Mouse (Mus musculus) heart, postnatal 25 days (tissue): Measurements from ENCODE around the gene 1810043G02Rik. TPM values are rescaled to one million over a fixed set of nuclear protein-coding genes. Genes with fewer than 3 reads are reported as not detected.
A peak's percentile ranks its signal among the peaks of the same experiment; 100 is the strongest.
"Not testable (repeated sequence)": the region's sequence is repeated elsewhere in the genome, so short reads cannot be mapped to it uniquely, and the experiment has no call there.

Experiments used
- DNase-seq: peaks from one replicate; pipeline ENCODE4 v3.0.0; 2022; ENCODE audit warnings: low spot score
- intact Hi-C: fragments of 180-260 bp; cut with DNase I; formaldehyde crosslinking; loops from one replicate; pipeline ENCODE4 v1.15.1; 2025
- total RNA-seq, 2 experiments: library from RNA; stranded (reverse); gene quantifications; 2 replicates each; pipeline ENCODE4 v1.2.3; 2021

The 1810043G02Rik gene
- total RNA-seq, 2 experiments from 2014 or later, result 9.7 to 11.1 TPM

GRCm38 (mm10) chr10:78002316-78002715 lies 24.0 kb downstream of the 1810043G02Rik start:
- intact Hi-C loops, result no loop called here
- no peak for DNase-seq

- DNase-seq, result no peak
- intact Hi-C loops, result no loop called here
Measured at GRCm38 (mm10) chr10:78004479-78005100, 26.3 kb downstream of the 1810043G02Rik start.

- intact Hi-C loops, result no loop called here
Measured at GRCm38 (mm10) chr10:78005791-78006438, 27.6 kb downstream of the 1810043G02Rik start.

GRCm38 (mm10) chr10:78007203-78007602 lies 28.9 kb downstream of the 1810043G02Rik start:
- no peak for DNase-seq
- intact Hi-C loops, result no loop called here

More at GRCm38 (mm10) chr10:78005791-78006438, 27.6 kb downstream of the 1810043G02Rik start:
- DNase-seq, result no peak

- DNase-seq, result no peak
- intact Hi-C loops, result no loop called here
Measured at GRCm38 (mm10) chr10:78008169-78008568, 29.8 kb downstream of the 1810043G02Rik start.

- intact Hi-C loops, result no loop called here
- DNase-seq, result peak; percentile 89
Measured at GRCm38 (mm10) chr10:78009184-78009944, 31.0 kb downstream of the 1810043G02Rik start.

DNA sequence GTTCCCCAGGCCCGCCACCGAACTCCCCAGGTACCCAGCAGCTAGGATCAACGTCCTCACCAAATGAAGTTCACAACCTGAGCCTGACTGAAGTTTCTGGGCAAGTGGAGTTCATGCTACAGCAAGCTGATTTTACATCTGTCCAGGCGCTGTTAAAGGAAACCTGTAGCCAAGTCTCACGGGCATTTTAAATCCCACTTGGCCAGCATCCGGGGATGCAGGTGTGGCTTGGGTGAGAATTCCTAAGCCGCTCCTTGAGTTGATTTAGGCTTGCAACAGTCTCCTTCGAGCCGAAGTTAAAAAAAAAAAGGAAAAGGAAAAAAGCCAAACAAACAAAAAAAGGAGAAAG lies 31.6 kb downstream of the 1810043G02Rik start, which contains the start of gene Pfkl:
Pfkl (minus strand) TSS at position 139 of the 349 bp plus-strand sequence.
- DNase-seq, result no peak
- intact Hi-C loops, result no loop called here

- intact Hi-C loops, result no loop called here
- DNase-seq, result no peak
Measured at GRCm38 (mm10) chr10:78010335-78010734, 32.0 kb downstream of the 1810043G02Rik start.

DNA sequence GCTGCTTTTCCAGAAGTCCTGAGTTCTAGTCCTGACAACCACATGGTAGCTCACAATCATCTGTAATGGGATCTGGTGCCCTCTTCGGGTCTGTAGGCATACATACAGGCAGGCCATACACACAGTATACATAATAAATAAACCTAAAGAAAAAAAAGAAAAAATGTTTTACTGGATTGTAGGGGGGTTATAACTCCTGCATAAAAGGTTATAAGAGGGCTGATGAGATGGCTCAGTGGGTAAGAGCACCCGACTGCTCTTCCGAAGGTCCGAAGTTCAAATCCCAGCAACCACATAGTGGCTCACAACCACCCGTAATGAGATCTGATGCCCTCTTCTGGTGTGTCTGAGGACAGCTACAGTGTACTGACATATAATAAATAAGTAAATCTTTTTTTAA lies 32.8 kb downstream of the 1810043G02Rik start:
- DNase-seq, intact Hi-C loops: not testable (repeated sequence)

DNA sequence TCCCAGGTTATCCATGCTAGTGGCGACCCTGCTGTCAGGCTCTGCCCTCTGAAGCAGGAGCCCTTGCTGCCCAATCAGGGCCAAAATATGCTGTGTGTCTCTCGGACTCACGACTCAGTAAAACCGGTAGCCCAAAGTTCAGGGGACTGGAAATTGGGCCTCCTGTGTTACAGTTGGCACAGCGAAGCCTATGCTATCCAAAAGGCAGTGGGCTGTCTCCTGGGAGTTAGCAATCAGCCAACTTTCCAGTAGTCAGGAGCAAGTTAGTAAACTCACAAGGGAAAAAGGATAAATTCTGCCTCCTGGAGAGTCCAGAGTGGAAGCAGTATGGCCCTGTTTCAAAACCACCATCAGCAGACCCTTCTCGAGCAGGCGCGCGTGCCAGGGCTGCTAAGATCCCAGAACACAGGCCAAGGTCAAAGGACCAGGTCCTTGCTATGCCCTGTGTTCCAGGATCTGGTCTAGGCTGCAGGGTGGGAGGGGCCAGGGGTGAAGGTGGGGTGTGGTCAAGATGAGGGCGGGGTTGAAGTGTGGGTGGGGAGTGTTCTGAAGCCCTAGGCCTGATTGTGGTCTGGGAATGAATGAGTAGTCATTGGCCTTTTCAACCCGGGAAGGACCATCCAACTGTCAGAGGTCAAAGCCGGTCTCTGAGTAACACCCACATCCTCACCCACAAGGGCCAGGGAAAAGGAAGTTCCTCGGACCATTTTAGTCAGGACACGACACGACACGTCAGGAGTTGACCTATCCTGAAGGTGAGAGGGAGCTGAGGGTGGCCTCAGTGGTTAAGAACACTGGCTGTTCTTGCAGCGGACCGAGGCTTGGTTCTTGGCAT lies 34.6 kb downstream of the 1810043G02Rik start:
- intact Hi-C loops, result no loop called here

DNA sequence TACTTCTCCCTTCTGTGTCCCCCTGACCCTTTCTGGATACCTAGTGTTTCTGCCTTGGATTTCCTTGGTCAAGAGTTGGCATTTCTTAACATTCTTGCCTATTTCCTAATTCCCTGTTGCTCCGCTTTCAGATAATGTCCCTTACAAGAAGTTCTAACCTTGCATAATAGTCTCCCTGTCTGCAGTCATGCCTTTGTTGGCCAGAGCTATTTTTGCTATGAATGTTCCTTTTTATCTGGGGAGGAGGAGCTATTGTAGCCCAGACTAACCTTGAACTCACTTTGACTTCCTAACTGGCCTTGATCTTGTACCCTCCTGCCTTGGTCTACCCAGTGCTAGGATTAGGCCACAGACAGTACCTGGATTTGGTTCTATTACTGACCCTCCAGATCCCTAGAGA lies 37.2 kb downstream of the 1810043G02Rik start:
- intact Hi-C loops, result loop anchor here (5.0 kb wide), 1 partner anchor 33 kb away; no protein-coding TSS in a partner anchor
- DNase-seq, result no peak

More for the DNA sequence above, 34.6 kb downstream of the 1810043G02Rik start:
- no peak for DNase-seq

GRCm38 (mm10) chr10:78016366-78016765 lies 38.0 kb downstream of the 1810043G02Rik start:
- intact Hi-C loops, result loop anchor here (5.0 kb wide), 1 partner anchor 34 kb away; no protein-coding TSS in a partner anchor
- DNase-seq, result no peak

- no peak for DNase-seq
- intact Hi-C loops, result loop anchor here (5.0 kb wide), 1 partner anchor 36 kb away; no protein-coding TSS in a partner anchor
Measured at GRCm38 (mm10) chr10:78018797-78019203, 40.5 kb downstream of the 1810043G02Rik start.

DNA sequence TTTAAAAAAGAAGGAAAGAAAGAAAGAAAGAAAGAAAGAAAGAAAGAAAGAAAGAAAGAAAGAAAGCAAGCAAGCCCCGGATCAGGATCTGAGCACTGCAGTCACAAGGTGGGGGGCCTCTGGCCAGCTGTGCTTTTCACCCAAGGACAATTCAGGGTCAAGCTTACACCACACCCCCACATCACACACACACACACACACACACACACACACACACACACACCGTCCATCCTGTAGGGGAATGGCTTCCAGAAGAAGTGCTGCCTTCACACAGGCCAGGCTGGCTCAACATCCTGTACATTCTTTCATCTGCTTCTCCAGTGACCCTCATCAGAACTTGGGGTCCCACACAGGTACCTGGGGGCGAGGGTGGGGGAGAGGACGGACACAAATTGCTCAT lies 41.0 kb downstream of the 1810043G02Rik start:
- intact Hi-C loops, result loop anchor here (5.0 kb wide), 1 partner anchor 37 kb away; no protein-coding TSS in a partner anchor
- DNase-seq, result no peak

DNA sequence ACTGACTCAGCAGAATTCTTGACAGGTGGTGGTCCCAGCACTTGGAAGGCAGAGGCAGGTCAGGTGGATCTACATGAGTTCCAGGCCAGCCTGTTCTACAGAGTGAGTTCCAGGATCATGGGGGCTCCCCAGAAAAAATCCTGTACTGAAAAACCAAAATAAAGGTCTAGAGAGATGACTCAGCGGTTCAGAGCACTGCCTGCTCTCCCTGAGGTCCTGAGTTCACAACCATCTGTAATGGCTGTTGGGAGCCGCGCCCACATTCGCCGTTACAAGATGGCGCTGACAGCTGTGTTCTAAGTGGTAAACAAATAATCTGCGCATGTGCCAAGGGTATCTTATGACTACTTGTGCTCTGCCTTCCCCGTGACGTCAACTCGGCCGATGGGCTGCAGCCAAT lies 41.7 kb downstream of the 1810043G02Rik start:
- intact Hi-C loops, result loop anchor here (5.0 kb wide), 1 partner anchor 38 kb away; no protein-coding TSS in a partner anchor
- DNase-seq, result not testable (repeated sequence)

- intact Hi-C loops, result loop anchor here (5.0 kb wide), 3 partner anchors 38 to 372 kb away; no protein-coding TSS in a partner anchor
Measured at GRCm38 (mm10) chr10:78025453-78025852, 47.1 kb downstream of the 1810043G02Rik start.

DNA sequence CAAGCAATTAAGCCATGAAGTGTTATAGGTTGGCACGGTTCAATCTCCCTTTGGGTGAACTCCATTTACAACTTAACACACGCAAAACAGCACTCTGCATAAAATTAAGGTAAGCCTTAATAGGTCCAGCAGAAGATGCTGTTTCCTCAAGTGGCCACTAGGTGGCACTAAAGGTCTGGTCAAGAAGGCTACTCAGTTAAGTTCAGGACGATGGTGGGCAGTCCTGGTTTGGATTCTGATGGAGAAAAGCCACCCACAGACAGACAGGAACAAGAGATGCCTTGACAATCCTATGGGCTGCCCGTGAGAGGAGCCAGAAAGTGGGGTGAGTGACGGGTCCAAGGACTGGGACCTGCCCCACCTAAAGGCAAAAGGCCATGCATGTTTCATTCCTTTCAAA lies 49.8 kb downstream of the 1810043G02Rik start:
- intact Hi-C loops, result loop anchor here (5.0 kb wide), 3 partner anchors 41 to 369 kb away; no protein-coding TSS in a partner anchor
- peak; percentile 27 for DNase-seq

More at GRCm38 (mm10) chr10:78025453-78025852, 47.1 kb downstream of the 1810043G02Rik start:
- not testable (repeated sequence) for DNase-seq

DNA sequence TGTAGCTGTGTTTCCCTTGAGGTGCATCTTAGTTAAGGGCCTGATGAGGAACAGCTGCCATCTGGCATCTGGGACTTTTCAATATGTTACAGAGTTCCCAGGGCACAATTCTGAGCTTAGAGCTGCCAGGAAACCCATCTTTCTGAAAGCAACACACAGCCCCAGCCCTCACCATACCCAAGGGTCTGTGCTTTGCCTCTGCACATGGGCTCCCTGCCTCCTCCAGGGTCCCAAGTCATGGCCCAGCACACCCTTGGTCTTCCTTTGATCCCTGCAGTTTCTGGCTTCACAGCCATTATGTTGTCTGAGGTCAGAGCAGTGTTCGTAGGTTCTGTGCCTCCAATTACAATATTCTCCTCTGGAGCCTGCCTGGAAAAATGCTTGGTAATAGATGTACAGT lies 50.8 kb downstream of the 1810043G02Rik start:
- intact Hi-C loops, result loop anchor here (5.0 kb wide), 3 partner anchors 42 to 368 kb away; no protein-coding TSS in a partner anchor
- no peak for DNase-seq

GRCm38 (mm10) chr10:78031987-78032386 lies 53.7 kb downstream of the 1810043G02Rik start:
- intact Hi-C loops, result no loop called here
- no peak for DNase-seq
